Mouse (Mus musculus) urinary bladder, postnatal 10 days (tissue): ENCODE results near the gene Slc24a2.

Source experiments
- DNase-seq: peaks from one replicate; pipeline ENCODE4 v3.0.0; 2022; ENCODE audit warnings: low spot score

The Slc24a2 gene

GRCm38 (mm10) chr4:87115726-87116125 is 114.6 kb downstream of the Slc24a2 start:
- DNase-seq: no peak

GRCm38 (mm10) chr4:87109331-87110059 is 120.8 kb downstream of the Slc24a2 start:
- DNase-seq: no peak

- no peak for DNase-seq
Observed at GRCm38 (mm10) chr4:87100936-87101335, 129.3 kb downstream of the Slc24a2 start.

GRCm38 (mm10) chr4:87096186-87096585 is 134.1 kb downstream of the Slc24a2 start:
- no peak for DNase-seq

GRCm38 (mm10) chr4:87093612-87094011 is 136.7 kb downstream of the Slc24a2 start:
- DNase-seq: no peak

GRCm38 (mm10) chr4:87090841-87091240 is 139.4 kb downstream of the Slc24a2 start:
- no peak for DNase-seq

GRCm38 (mm10) chr4:87088713-87089112 is 141.6 kb downstream of the Slc24a2 start:
- no peak for DNase-seq

GRCm38 (mm10) chr4:87087597-87087996 is 142.7 kb downstream of the Slc24a2 start:
- no peak for DNase-seq

- DNase-seq: no peak
Observed at GRCm38 (mm10) chr4:87086933-87087577, 143.2 kb downstream of the Slc24a2 start.

- no peak for DNase-seq
Observed at GRCm38 (mm10) chr4:87081321-87081720, 149.0 kb downstream of the Slc24a2 start.

- no peak for DNase-seq
Observed at GRCm38 (mm10) chr4:87079305-87079704, 151.0 kb downstream of the Slc24a2 start.

GRCm38 (mm10) chr4:87078726-87079125 is 151.6 kb downstream of the Slc24a2 start:
- DNase-seq: no peak

GRCm38 (mm10) chr4:87075761-87076160 is 154.5 kb downstream of the Slc24a2 start:
- no peak for DNase-seq

- DNase-seq: no peak
Observed at GRCm38 (mm10) chr4:87068121-87068520, 162.2 kb downstream of the Slc24a2 start.

- no peak for DNase-seq
Observed at GRCm38 (mm10) chr4:87065227-87065626, 165.1 kb downstream of the Slc24a2 start.

- no peak for DNase-seq
Observed at GRCm38 (mm10) chr4:87064561-87064960, 165.7 kb downstream of the Slc24a2 start.

GRCm38 (mm10) chr4:87062771-87063253 is 167.5 kb downstream of the Slc24a2 start:
- DNase-seq: no peak

GRCm38 (mm10) chr4:87061696-87062095 is 168.6 kb downstream of the Slc24a2 start:
- DNase-seq: no peak

- DNase-seq: no peak
Observed at GRCm38 (mm10) chr4:87057572-87057971, 172.7 kb downstream of the Slc24a2 start.

GRCm38 (mm10) chr4:87055768-87056167 is 174.5 kb downstream of the Slc24a2 start:
- no peak for DNase-seq

GRCm38 (mm10) chr4:87052881-87053280 is 177.4 kb downstream of the Slc24a2 start:
- no peak for DNase-seq

GRCm38 (mm10) chr4:87049061-87049460 is 181.2 kb downstream of the Slc24a2 start:
- no peak for DNase-seq

GRCm38 (mm10) chr4:87047131-87047530 is 183.1 kb downstream of the Slc24a2 start:
- DNase-seq: no peak
